Mouse (Mus musculus): ENCODE measurements around the gene Tnfaip6.

The Tnfaip6 gene

GRCm38 (mm10) chr2:52050823-52051222, 13.0 kb downstream of the Tnfaip6 start:
- ATAC-seq (ENCODE audit: insufficient number of reproducible peaks, low FRiP score, low TSS enrichment): no peak

GRCm38 (mm10) chr2:52052335-52052734, 14.5 kb downstream of the Tnfaip6 start:
- ATAC-seq (ENCODE audit: insufficient number of reproducible peaks, low FRiP score, low TSS enrichment): no peak

- no peak for ATAC-seq (ENCODE audit: insufficient number of reproducible peaks, low FRiP score, low TSS enrichment)
Observed at GRCm38 (mm10) chr2:52053502-52053901, 15.7 kb downstream of the Tnfaip6 start.

GRCm38 (mm10) chr2:52055616-52056015, 17.8 kb downstream of the Tnfaip6 start:
- ATAC-seq (ENCODE audit: insufficient number of reproducible peaks, low FRiP score, low TSS enrichment): no peak

- ATAC-seq (ENCODE audit: insufficient number of reproducible peaks, low FRiP score, low TSS enrichment): no peak
Observed at GRCm38 (mm10) chr2:52057099-52057498, 19.3 kb downstream of the Tnfaip6 start.

- no peak for ATAC-seq (ENCODE audit: insufficient number of reproducible peaks, low FRiP score, low TSS enrichment)
Observed at GRCm38 (mm10) chr2:52057681-52058080, 19.9 kb downstream of the Tnfaip6 start.

- ATAC-seq (ENCODE audit: insufficient number of reproducible peaks, low FRiP score, low TSS enrichment): no peak
Observed at GRCm38 (mm10) chr2:52068641-52069040, 30.8 kb downstream of the Tnfaip6 start.

GRCm38 (mm10) chr2:52070816-52071215, 33.0 kb downstream of the Tnfaip6 start:
- ATAC-seq (ENCODE audit: insufficient number of reproducible peaks, low FRiP score, low TSS enrichment): no peak

GRCm38 (mm10) chr2:52071241-52071991, 33.6 kb downstream of the Tnfaip6 start:
- ATAC-seq (ENCODE audit: insufficient number of reproducible peaks, low FRiP score, low TSS enrichment): no peak

- no peak for ATAC-seq (ENCODE audit: insufficient number of reproducible peaks, low FRiP score, low TSS enrichment)
Observed at GRCm38 (mm10) chr2:52072065-52072490, 34.3 kb downstream of the Tnfaip6 start.

- peak; percentile 83 for ATAC-seq (ENCODE audit: insufficient number of reproducible peaks, low FRiP score, low TSS enrichment)
Observed at GRCm38 (mm10) chr2:52072491-52073140, 34.8 kb downstream of the Tnfaip6 start, which contains the start of gene Rif1. Gene Rif1 (plus strand): TSS chr2:52072832.

GRCm38 (mm10) chr2:52073141-52073904, 35.5 kb downstream of the Tnfaip6 start:
- ATAC-seq (ENCODE audit: insufficient number of reproducible peaks, low FRiP score, low TSS enrichment): peak; percentile 22

GRCm38 (mm10) chr2:52078666-52079065, 40.9 kb downstream of the Tnfaip6 start:
- ATAC-seq (ENCODE audit: insufficient number of reproducible peaks, low FRiP score, low TSS enrichment): no peak

GRCm38 (mm10) chr2:52084013-52084412, 46.2 kb downstream of the Tnfaip6 start:
- ATAC-seq (ENCODE audit: insufficient number of reproducible peaks, low FRiP score, low TSS enrichment): no peak

GRCm38 (mm10) chr2:52084571-52084970, 46.8 kb downstream of the Tnfaip6 start:
- ATAC-seq (ENCODE audit: insufficient number of reproducible peaks, low FRiP score, low TSS enrichment): peak; percentile 89

Measured in cerebellum, adult (tissue).